Mouse (Mus musculus) central nervous system, embryonic 18 days (tissue): ENCODE data around the gene E130208F15Rik. TPM values are rescaled to one million over a fixed set of nuclear protein-coding genes. Genes with fewer than 3 reads are reported as not detected.

Source experiments
- polyA plus RNA-seq: library from polyadenylated mRNA; depleted of rRNA; stranded (reverse); fragments of >200 nt; gene quantifications from 2 replicates; pipeline ENCODE4 v1.2.3, GENCODE M21; 2012; rRNA removed

E130208F15Rik gene
- 0.36 and 0.45 TPM in 2 replicates for polyA plus RNA-seq

GRCm38 (mm10) chr7:30321539-30322284, at the start of gene E130208F15Rik:
E130208F15Rik (plus strand) TSS chr7:30321740.

DNA sequence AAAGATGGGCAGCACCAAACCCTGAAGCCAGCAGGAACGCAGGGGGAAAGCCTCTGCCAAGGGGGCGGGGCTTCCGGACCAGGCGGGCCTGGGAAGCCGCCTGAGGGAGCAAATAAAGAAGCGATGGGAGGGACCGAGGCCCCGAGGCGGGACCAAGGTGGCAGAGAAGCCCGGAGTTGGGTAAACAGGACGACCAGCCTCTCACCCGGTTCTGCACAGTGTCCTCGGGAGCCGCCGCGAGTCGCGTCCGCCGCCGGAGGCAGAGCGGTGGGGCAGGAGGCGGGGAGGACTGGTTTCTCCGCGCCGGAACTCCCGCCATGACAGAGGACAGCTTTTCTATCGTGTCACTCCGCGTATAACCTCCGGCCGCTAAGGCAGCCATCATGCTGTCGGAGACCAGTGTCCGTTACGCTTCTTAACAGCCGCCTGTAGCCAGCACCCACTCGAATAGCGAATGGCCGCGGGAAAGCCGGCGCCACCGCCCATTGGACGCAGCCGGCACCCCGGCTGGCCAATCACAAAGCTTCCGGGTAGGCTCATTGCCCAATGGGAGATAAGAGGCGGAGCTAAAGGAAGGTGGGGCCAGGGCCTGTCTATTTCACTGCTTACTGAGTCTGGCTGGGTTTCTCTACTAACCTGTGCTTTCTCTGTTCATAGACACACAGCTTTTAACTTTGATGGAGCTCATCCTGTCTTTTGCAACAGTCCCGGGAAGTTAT, 41.4 kb upstream of the E130208F15Rik start, which contains the start of the genes Thap8 and Wdr62:
Gene Thap8, plus strand, starts transcription at position 144 of the 719 bp plus-strand sequence.
Gene Wdr62, minus strand, starts transcription at position 469 of the 719 bp plus-strand sequence.

DNA sequence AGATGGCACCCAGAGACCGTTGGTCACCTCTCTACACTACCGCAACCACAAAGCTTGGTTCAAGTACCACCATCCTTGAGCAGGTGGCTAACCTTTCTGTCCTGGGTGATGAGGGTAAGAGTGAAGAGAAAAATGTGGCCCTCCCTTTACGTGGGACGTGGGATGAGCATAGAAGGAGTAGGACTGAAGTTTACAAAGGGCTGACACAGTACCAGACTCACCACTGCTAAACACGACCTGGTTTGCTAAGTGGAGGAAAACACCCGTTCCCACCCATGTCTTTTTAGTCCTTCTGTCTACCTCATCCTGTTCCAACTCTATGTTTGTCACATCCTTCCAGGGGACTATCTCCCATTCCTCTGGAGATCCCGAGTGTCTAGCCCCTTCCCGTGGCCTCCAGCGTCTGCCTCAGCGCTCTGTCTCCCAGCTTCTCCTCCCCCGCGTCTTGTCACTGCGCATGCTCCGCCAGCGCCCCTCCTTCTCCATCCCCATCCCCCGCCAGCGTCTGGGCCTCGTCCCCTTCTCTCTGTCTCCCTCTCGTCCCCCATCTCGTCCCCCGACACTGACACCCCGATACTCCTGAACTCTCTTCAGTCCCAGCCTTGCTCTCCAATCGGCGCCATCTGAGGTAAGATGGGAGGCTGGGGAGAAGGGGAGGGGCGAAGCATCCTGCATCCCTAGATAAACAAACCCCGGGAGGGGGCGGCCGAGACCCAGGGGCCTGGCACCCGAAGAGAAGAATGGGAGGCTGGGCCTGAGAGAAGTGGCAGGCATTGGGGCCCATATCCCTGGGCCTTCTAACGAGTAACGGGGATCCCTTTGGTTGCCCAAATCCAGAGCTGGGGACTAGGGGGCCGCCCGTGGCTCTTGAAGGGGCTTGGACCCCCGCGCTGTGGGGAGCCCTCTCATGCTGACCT, 30.1 kb upstream of the E130208F15Rik start, which contains the start of gene Clip3:
Gene Clip3, plus strand, starts transcription at position 514 of the 917 bp plus-strand sequence.

DNA sequence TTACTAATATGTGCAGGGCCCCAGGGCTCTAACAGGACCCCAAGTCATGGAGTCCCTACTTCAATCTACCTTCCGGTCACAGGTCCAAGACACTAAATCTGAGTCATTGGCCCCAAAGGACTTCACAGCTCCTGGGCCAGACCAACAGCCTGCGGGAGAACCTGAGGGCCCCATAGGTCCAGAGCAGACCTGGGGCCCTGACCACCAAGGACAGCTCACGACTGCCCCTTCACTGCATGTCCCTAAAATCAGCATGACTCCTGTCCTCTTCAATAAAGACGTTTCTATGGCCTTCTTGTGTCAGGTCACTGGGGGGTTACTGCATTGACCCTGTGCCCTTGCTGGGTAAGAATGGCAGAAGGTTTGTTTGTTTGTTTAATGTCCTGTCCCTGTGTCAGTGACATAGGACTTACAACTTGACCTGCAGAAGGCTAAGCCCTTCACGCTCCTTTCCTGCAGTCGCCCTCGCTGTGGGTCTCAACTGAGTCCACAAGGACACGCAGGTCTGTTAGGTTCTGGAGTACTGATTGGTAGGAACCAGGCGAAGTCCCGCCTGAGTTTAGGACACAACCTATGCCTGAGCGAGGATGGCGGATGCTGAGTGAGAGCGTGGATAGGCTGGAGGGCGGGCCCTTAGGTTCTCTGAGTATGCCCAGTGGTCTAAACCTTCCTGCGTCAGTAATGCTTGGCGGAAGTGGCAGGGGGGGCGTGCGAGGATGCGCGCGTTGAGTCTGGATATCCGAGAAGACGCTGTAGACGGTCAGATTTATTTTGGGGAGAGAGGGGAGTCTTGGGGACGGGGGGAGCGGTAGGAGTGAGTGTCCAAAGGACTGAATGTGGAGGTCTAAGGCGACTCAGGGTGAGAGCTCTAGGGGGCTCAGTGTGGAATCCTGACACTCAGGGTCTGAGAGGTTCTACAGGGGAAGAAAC, 13.2 kb upstream of the E130208F15Rik start, which contains the start of gene Alkbh6:
Gene Alkbh6, plus strand, starts transcription at position 642 of the 930 bp plus-strand sequence.

GRCm38 (mm10) chr7:30314721-30315155, 6.8 kb upstream of the E130208F15Rik start, which contains the start of gene Syne4:
Syne4 (plus strand) TSS chr7:30314807.

DNA sequence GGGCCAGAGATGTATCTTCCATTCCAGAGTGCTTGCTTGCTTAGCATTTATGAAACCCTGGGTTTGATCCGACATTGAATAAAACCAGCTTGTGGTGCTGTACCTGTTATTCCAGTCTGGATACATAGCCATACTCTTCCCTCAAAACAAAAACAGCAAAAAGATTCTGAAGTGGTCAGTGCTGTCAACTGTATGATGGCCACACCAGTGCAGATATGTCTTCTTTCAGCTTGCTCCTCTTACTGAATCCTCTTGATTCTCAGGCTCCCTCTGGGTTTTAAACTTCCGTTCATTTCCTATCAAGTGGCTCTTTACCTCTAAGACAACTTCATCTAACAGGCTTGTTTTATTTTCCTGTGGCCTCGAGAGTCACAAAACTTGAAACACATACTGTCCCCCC, 2.3 kb downstream of the E130208F15Rik start, which contains the start of gene Sdhaf1:
Gene Sdhaf1, minus strand, starts transcription at position 101 of the 400 bp plus-strand sequence.

GRCm38 (mm10) chr7:30362652-30363343, 41.3 kb downstream of the E130208F15Rik start, which contains the start of gene Lrfn3:
Lrfn3 (minus strand) TSS chr7:30362772.

Other genes with a start within 250 kb of the E130208F15Rik start
- 5.2 and 5.8 TPM in 2 replicates for gene Zfp82, start 248.8 kb upstream of the E130208F15Rik start, polyA plus RNA-seq
- 0.21 and 0.54 TPM in 2 replicates for gene Gm26920, start 231.3 kb upstream of the E130208F15Rik start, polyA plus RNA-seq
- 11.0 and 11.6 TPM in 2 replicates for gene Zfp566, start 231.2 kb upstream of the E130208F15Rik start, polyA plus RNA-seq
- 41.1 and 42.5 TPM in 2 replicates for gene Zfp260, start 227.0 kb upstream of the E130208F15Rik start, polyA plus RNA-seq
- gene Zfp382, start 199.8 kb upstream of the E130208F15Rik start, polyA plus RNA-seq, result 11.5 and 11.7 TPM in 2 replicates
- 66.7 and 71.2 TPM in 2 replicates for gene Zfp146, start 152.0 kb upstream of the E130208F15Rik start, polyA plus RNA-seq
- 2.9 and 6.4 TPM in 2 replicates for gene Cox7a1, start 137.6 kb upstream of the E130208F15Rik start, polyA plus RNA-seq
- 238 and 244 TPM in 2 replicates for gene Capns1, start 122.9 kb upstream of the E130208F15Rik start, polyA plus RNA-seq
- 286 TPM in 2 replicates for gene Polr2i, start 89.8 kb upstream of the E130208F15Rik start, polyA plus RNA-seq
- gene Tbcb, start 89.5 kb upstream of the E130208F15Rik start, polyA plus RNA-seq, result 204 and 220 TPM in 2 replicates
- 0.08 and 0.16 TPM in 2 replicates for gene Ovol3, start 86.0 kb upstream of the E130208F15Rik start, polyA plus RNA-seq
- gene Thap8, start 41.6 kb upstream of the E130208F15Rik start, polyA plus RNA-seq, result 0.16 and 0.28 TPM in 2 replicates
- 8.5 and 9.6 TPM in 2 replicates for gene Wdr62, start 41.3 kb upstream of the E130208F15Rik start, polyA plus RNA-seq
- 222 and 254 TPM in 2 replicates for gene Clip3, start 30.0 kb upstream of the E130208F15Rik start, polyA plus RNA-seq
- gene Alkbh6, start 13.0 kb upstream of the E130208F15Rik start, polyA plus RNA-seq, result 121 TPM in 2 replicates
- gene Syne4, start 6.9 kb upstream of the E130208F15Rik start, polyA plus RNA-seq, result 21.0 and 25.5 TPM in 2 replicates
- 15.9 and 17.6 TPM in 2 replicates for gene Sdhaf1, start 2.2 kb downstream of the E130208F15Rik start, polyA plus RNA-seq
- gene Lrfn3, start 41.0 kb downstream of the E130208F15Rik start, polyA plus RNA-seq, result 21.8 and 27.0 TPM in 2 replicates
- 20.3 and 25.9 TPM in 2 replicates for gene Tyrobp, start 92.0 kb downstream of the E130208F15Rik start, polyA plus RNA-seq
- 0.96 TPM in 1 of 2 replicates, not detected in the other for gene Hcst, start 98.1 kb downstream of the E130208F15Rik start, polyA plus RNA-seq
- 3.8 and 3.9 TPM in 2 replicates for gene Nfkbid, start 100.0 kb downstream of the E130208F15Rik start, polyA plus RNA-seq
- 647 and 667 TPM in 2 replicates for gene Aplp1, start 123.8 kb downstream of the E130208F15Rik start, polyA plus RNA-seq
- gene Kirrel2, start 135.9 kb downstream of the E130208F15Rik start, polyA plus RNA-seq, result 0.17 and 0.40 TPM in 2 replicates
- 0.18 and 0.56 TPM in 2 replicates for gene Nphs1, start 136.6 kb downstream of the E130208F15Rik start, polyA plus RNA-seq
- gene Prodh2, start 171.9 kb downstream of the E130208F15Rik start, polyA plus RNA-seq, result not detected in 2 replicates
- gene Arhgap33, start 213.3 kb downstream of the E130208F15Rik start, polyA plus RNA-seq, result 165 and 210 TPM in 2 replicates
- 7.0 and 8.7 TPM in 2 replicates for gene Hspb6, start 230.4 kb downstream of the E130208F15Rik start, polyA plus RNA-seq
- 20.1 and 22.2 TPM in 2 replicates for gene Proser3, start 230.6 kb downstream of the E130208F15Rik start, polyA plus RNA-seq
- 47.1 and 50.2 TPM in 2 replicates for gene Lin37, start 238.1 kb downstream of the E130208F15Rik start, polyA plus RNA-seq
- 85.4 and 92.4 TPM in 2 replicates for gene U2af1l4, start 241.6 kb downstream of the E130208F15Rik start, polyA plus RNA-seq
- 4.8 and 6.0 TPM in 2 replicates for gene Gm49396, start 241.6 kb downstream of the E130208F15Rik start, polyA plus RNA-seq
- 131 and 143 TPM in 2 replicates for gene Psenen, start 241.9 kb downstream of the E130208F15Rik start, polyA plus RNA-seq
- 6.7 and 6.8 TPM in 2 replicates for gene Igflr1, start 243.7 kb downstream of the E130208F15Rik start, polyA plus RNA-seq